Mouse (Mus musculus) limb, embryonic 13.5 days (tissue): Measurements from ENCODE around the gene Yipf3. TPM values are rescaled to one million over a fixed set of nuclear protein-coding genes. Genes with fewer than 3 reads are reported as not detected.

Source experiments
- ATAC-seq: fragments of 200-750 bp; cut with Nextera tagmentation; 2 replicates; pipeline ENCODE4 v1.8.0; 2017; ENCODE audit warnings: low read depth, moderate number of reproducible peaks, moderate TSS enrichment; ENCODE audit not compliant: low FRiP score
- H3K27ac ChIP-seq: fragments of 300-500 bp; sonication (generic); 2 replicates; pipeline ENCODE4 v1.5.1; 2015; ENCODE audit warnings: inconsistent platforms, mild to moderate bottlenecking, moderate library complexity
- H3K27me3 ChIP-seq: fragments of 300-500 bp; sonication (generic); 2 replicates; pipeline ENCODE4 v1.6.1; 2015; ENCODE audit warnings: mild to moderate bottlenecking, inconsistent platforms
- H3K36me3 ChIP-seq: fragments of 300-500 bp; sonication (generic); 2 replicates; pipeline ENCODE4 v1.6.1; 2015; ENCODE audit warnings: inconsistent platforms, mild to moderate bottlenecking, moderate library complexity
- H3K4me1 ChIP-seq: fragments of 300-500 bp; sonication (generic); 2 replicates; pipeline ENCODE4 v1.6.1; 2015; ENCODE audit warnings: inconsistent platforms
- H3K4me2 ChIP-seq: fragments of 300-500 bp; sonication (generic); replicated peaks from 2 replicates; pipeline ENCODE4 v1.6.1; 2015; ENCODE audit warnings: inconsistent platforms, mild to moderate bottlenecking, moderate library complexity
- H3K4me3 ChIP-seq: fragments of 300-500 bp; sonication (generic); 2 replicates; pipeline ENCODE4 v1.5.1; 2015; ENCODE audit warnings: moderate library complexity, mild to moderate bottlenecking, inconsistent platforms
- H3K9ac ChIP-seq: fragments of 300-500 bp; sonication (generic); 2 replicates; pipeline ENCODE4 v1.6.1; 2015; ENCODE audit warnings: mild to moderate bottlenecking, inconsistent platforms
- H3K9me3 ChIP-seq: fragments of 300-500 bp; sonication (generic); 2 replicates; pipeline ENCODE4 v1.6.1; 2016; ENCODE audit warnings: inconsistent platforms
- WGBS: fragments of 180-500 bp; shearing (Covaris S2); methylation state at CpG from one replicate; pipeline ENCODE4 v1.1.7; 2015; 5-methylcytosine and 5-hydroxymethylcytosine counted together
- polyA plus RNA-seq: library from polyadenylated mRNA; unstranded; fragments of >200 nt; fragmentation: Nextera tagmentation; extraction: Ambion mirVana; gene quantifications from 2 replicates; pipeline ENCODE4 v1.2.1, GENCODE M21; 2015

The Yipf3 gene
- polyA plus RNA-seq, result 104 and 110 TPM in 2 replicates

DNA sequence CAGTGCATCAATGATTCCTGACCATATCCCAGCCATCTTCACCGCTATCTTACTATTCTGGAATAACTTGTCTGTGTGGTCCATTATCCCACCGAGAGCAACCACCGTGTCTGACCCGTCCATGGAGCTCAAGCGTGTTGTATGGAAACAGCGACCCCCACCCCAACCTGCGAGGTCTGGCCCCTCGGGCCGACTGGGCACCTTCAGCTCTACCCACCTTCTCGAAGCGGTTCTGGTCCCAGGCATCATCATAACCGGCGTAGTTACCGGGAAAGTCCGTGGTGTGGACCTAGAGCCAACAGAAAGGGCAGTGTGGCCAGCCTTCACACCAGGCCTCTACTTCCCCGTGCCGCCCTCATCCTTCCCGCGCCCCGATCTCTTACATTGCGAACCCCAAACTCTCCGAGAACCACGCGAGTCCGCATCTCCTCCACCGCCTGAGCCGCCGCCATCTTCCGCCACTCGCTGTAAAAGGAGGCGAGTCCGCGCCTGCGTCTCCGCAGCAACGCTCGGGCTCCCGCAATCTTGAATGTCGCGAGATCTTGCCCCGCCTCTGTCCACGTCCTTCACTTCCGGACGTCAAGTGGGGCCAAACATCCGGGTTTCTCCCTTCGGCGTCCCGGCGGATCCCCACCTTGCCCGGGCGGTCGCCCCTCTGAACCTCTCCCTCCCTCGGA is at the start of gene Yipf3, which contains the start of gene Polr1c:
Gene Yipf3, plus strand, starts transcription at position 569 of the 677 bp plus-strand sequence.
Gene Polr1c, minus strand, starts transcription at position 543 of the 677 bp plus-strand sequence.
- ATAC-seq, result peak; percentile 92
- H3K36me3 ChIP-seq, result peaks cover 75% of the 10 kb centered on the region
- H3K27ac ChIP-seq, result peak within 1 kb of the TSS; percentile 70
- H3K27me3 ChIP-seq, result no peaks in the 10 kb centered on the region
- under 1% methylated on average over 53 of the region's 53 CpGs for WGBS
- no peaks in the 10 kb centered on the region for H3K9me3 ChIP-seq
- peaks cover 21% of the 10 kb centered on the region for H3K4me1 ChIP-seq
- peak within 1 kb of the TSS; percentile 97 for H3K9ac ChIP-seq
- peak within 1 kb of the TSS; percentile 98 for H3K4me3 ChIP-seq
- peak within 1 kb of the TSS; percentile 96 for H3K4me2 ChIP-seq

DNA sequence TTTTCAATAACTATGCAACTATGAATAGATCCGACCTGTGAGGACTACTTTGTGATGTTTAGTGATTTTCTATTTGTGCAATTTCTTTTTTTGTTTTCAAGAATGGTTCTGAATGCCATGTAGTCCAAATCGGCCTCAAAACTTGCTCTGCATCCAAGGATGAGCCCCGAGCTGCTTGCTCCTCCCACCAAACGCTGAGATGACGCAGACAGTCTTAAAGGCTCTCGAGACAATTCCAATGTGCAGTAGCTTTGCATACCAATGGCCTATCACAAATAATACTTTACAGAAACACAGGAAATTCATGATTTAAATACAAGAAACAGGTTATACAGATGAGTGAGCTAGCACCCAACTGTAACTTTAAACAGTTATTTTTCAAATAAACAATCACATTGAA is 46.7 kb upstream of the Yipf3 start:
- no peak for ATAC-seq
- H3K4me2 ChIP-seq, result peak overlapping the region; percentile 92
- no peaks in the 10 kb centered on the region for H3K9me3 ChIP-seq
- 71% methylated on average over 6 of the region's 6 CpGs for WGBS
- H3K9ac ChIP-seq, result peak overlapping the region; percentile 94
- H3K36me3 ChIP-seq, result peaks cover 48% of the 10 kb centered on the region
- H3K4me3 ChIP-seq, result peak overlapping the region; percentile 92
- no peaks in the 10 kb centered on the region for H3K27me3 ChIP-seq
- H3K27ac ChIP-seq, result no peak overlapping the region
- H3K4me1 ChIP-seq, result peaks cover 26% of the 10 kb centered on the region

DNA sequence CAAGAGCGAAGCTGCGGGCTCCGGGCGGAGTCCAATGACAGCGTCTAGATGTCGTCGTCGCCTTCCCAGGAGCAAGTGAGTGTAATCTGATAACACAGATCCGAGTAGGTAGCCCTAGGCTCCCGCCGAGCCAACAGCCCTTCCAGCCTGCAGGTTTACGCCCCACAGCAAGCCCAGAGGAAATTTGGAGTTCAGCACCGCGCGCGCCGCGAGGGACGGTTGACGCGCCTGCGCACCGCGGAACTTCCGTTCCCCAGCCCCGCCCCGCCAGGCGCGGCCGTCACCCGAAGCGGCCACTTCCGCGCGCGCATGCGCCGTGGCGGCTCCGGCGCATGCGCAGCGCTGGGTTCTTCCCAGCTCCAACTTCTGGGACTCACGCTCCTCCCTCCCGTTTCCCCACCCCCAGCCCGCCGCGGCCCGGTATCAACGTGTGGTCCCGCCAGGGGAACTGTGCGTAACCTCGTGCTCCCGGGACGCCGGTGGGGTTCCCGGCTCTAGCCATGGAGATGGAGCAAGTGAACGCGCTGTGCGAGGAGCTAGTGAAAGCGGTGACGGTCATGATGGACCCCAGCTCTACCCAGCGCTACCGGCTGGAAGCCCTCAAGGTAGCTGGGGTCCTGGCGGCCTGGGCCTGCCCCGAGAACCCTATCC is 45.3 kb upstream of the Yipf3 start, which contains the start of the genes Polh and Xpo5:
Gene Polh, minus strand, starts transcription at position 225 of the 651 bp plus-strand sequence.
Gene Xpo5, plus strand, starts transcription at position 362 of the 651 bp plus-strand sequence.
- Histone ChIP-seq H3K27ac (peak within 1 kb of the TSS; percentile 83), H3K4me3 (peak within 1 kb of the TSS; percentile 92), H3K4me1 (peaks cover 26% of the 10 kb centered on the region), H3K9ac (peak within 1 kb of the TSS; percentile 94), H3K4me2 (peak within 1 kb of the TSS; percentile 92), H3K27me3 (no peaks in the 10 kb centered on the region), H3K36me3 (peaks cover 48% of the 10 kb centered on the region), H3K9me3 (no peaks in the 10 kb centered on the region)
- WGBS, result under 1% methylated on average over 66 of the region's 66 CpGs
- peak; percentile 95 for ATAC-seq

DNA sequence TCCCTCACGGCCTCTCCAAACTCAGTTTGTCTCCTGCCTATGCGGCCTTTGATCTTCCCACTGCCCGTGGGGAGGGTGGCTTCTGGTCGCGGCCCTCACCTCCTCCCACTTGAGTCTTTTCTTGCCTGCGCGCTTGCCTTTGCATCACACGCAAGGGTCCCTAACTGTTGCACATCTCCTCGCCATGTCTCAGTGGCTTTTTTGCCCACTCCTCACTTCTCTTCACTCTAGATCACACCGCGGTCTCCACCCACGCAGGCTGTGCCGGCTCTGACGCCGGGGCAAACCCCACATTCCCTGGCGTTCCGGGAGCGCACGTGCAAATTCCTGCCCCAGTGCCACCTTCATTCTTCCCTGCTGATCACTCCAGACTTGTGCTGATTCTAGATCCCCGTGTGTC is 44.8 kb upstream of the Yipf3 start:
- ATAC-seq, result no peak; the same call in 1 of the 2 replicates
- Histone ChIP-seq H3K4me1 (peaks cover 26% of the 10 kb centered on the region), H3K9me3 (no peaks in the 10 kb centered on the region), H3K27ac (peak overlapping the region; percentile 83), H3K27me3 (no peaks in the 10 kb centered on the region), H3K36me3 (peaks cover 48% of the 10 kb centered on the region), H3K4me2 (peak overlapping the region; percentile 92), H3K4me3 (peak overlapping the region; percentile 92), H3K9ac (peak overlapping the region; percentile 94)
- WGBS, result under 1% methylated on average over 20 of the region's 20 CpGs

DNA sequence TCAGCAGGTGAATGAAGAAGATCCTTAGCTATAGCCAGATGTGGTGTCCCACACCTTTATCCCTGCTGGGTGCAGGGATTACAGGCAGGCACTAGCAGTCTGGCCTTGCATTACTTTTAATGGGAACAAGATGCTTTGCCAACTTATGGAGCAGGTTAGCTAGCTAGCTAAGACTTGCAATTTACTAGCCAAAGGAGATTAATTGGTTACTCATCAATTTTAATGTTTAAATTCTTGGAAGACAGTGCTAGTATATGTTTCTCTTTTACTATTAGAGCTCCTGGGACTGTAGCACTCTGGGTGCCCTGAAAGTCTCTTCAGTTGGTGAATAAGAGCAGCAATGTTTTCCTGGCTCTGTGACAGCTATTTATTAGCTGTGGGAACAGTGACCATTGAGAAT is 41.2 kb upstream of the Yipf3 start:
- peaks cover 68% of the 10 kb centered on the region for H3K36me3 ChIP-seq
- no peak overlapping the region for H3K4me3 ChIP-seq
- peaks cover 16% of the 10 kb centered on the region for H3K4me1 ChIP-seq

DNA sequence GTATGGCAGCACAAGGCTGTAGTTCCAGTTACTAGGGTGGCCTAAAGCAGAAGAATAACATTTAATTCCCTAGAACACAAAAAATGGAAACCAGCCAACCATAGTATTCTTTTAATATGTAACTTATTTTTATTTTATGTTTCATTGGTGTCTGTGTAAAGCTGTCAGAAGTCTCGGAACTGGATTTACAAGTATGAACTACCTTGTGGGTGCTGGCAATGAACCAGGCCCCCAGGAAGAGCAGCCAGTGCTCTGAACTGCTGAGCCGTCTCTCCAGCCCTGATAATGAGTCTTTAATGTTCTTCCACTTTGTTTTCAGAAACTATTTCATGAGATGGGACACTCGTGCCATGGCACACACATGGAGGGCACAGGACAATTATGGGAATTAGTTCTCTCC is 37.3 kb upstream of the Yipf3 start:
- Histone ChIP-seq H3K36me3 (peaks cover 95% of the 10 kb centered on the region), H3K27ac (no peak overlapping the region), H3K9me3 (no peaks in the 10 kb centered on the region), H3K27me3 (no peaks in the 10 kb centered on the region), H3K4me2 (no peak overlapping the region), H3K4me1 (no peaks in the 10 kb centered on the region), H3K4me3 (no peak overlapping the region), H3K9ac (no peak overlapping the region)
- 93% methylated on average over 3 of the region's 3 CpGs for WGBS
- no peak for ATAC-seq

More for the DNA sequence above, 41.2 kb upstream of the Yipf3 start:
- no peaks in the 10 kb centered on the region for H3K9me3 ChIP-seq
- ATAC-seq, result no peak
- H3K27me3 ChIP-seq, result no peaks in the 10 kb centered on the region
- no peak overlapping the region for H3K9ac ChIP-seq
- H3K4me2 ChIP-seq, result no peak overlapping the region
- no peak overlapping the region for H3K27ac ChIP-seq

DNA sequence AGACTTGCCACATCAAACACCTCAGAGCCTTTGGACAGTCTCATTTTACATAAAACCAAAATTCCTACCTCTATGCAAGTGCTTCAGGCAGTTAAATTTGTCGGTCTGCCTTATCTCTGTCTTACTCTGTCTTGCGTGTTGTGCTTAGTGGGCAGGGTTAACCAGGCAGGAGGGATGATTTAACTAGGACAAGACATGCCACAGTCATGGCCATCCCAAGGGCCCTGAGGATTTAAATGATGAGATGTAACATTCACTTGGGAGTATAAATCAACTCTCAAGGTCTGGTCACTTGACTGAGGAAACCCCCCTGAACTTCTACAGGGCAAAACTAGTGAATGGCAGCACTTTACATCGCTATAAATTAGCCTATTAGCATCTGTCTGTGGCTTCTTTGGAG is 26.3 kb upstream of the Yipf3 start:
- Histone ChIP-seq H3K36me3 (peaks cover 100% of the 10 kb centered on the region), H3K27me3 (no peaks in the 10 kb centered on the region), H3K4me1 (no peaks in the 10 kb centered on the region), H3K9ac (no peak overlapping the region), H3K9me3 (no peaks in the 10 kb centered on the region), H3K4me2 (no peak overlapping the region), H3K27ac (no peak overlapping the region), H3K4me3 (no peak overlapping the region)
- no peak for ATAC-seq
- WGBS, result 89% methylated on average over 3 of the region's 3 CpGs

DNA sequence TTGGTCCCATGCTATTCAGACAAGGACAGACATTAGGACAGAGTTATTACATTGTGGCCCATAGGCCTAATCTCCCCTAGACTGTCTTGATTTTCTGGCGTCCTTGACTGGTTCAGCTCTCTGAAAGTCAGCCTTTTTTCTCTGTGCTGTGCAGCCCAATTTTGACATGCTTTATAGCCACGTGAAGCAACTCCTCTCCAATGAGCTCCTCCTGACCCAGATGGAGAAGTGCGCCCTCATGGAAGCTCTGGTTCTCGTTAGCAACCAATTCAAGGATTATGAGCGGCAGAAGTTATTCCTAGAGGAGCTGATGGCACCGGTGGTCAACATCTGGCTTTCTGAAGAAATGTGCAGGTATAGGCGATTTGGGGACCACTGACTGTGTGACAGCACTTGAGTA is 20.3 kb upstream of the Yipf3 start:
- WGBS, result 45% methylated on average over 7 of the region's 7 CpGs
- H3K4me1 ChIP-seq, result no peaks in the 10 kb centered on the region
- ATAC-seq, result no peak

DNA sequence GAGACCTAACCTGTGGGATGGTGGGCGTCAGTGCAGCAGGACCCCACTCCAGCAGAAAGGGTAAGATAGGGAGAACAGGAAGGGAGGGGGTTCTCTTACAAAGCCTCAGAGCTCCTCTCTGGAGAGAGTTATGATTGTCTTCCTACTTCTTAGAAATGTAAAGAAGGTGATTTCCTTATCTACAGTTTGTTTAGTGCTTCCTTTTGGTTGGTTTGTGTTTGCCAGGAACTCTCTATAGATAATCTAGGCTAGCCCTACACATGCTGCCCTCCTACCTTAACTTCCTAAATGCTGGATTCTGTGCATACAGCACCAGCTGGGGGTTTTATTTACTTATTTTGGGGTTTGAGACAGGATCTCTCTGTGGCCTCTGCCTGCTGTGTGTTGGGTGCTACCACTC is 11.8 kb upstream of the Yipf3 start:
- peaks cover 90% of the 10 kb centered on the region for H3K36me3 ChIP-seq
- 77% methylated on average over 1 of the region's 1 CpGs for WGBS
- H3K4me1 ChIP-seq, result no peaks in the 10 kb centered on the region
- H3K9me3 ChIP-seq, result no peaks in the 10 kb centered on the region
- H3K4me2 ChIP-seq, result no peak overlapping the region
- H3K9ac ChIP-seq, result no peak overlapping the region
- no peak overlapping the region for H3K4me3 ChIP-seq
- no peak for ATAC-seq
- no peak overlapping the region for H3K27ac ChIP-seq
- no peaks in the 10 kb centered on the region for H3K27me3 ChIP-seq

More for the DNA sequence above, 20.3 kb upstream of the Yipf3 start:
- H3K27ac ChIP-seq, result no peak overlapping the region
- no peak overlapping the region for H3K4me2 ChIP-seq
- peaks cover 99% of the 10 kb centered on the region for H3K36me3 ChIP-seq
- no peak overlapping the region for H3K9ac ChIP-seq
- no peaks in the 10 kb centered on the region for H3K27me3 ChIP-seq
- H3K9me3 ChIP-seq, result no peaks in the 10 kb centered on the region
- no peak overlapping the region for H3K4me3 ChIP-seq

DNA sequence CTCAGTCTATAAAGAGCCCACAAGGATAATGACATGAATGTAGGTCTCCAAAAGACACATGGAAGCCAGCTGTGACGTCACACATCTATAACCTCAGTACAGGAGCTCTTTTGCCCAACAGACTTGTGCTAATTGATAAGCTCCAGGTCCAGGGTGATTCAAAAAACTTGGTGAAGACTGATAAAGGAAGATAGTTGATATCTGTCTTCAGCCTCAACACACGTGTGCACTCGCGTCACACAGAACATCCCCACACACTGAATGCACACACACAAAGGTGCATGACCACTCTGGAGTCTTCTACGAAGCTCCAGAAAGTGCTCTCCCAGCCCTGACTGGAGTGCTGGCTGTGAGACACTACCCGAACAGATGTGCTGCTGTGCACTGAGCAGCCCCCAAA is 10.8 kb upstream of the Yipf3 start:
- H3K27me3 ChIP-seq, result no peaks in the 10 kb centered on the region
- no peak overlapping the region for H3K27ac ChIP-seq
- H3K4me1 ChIP-seq, result no peaks in the 10 kb centered on the region
- peaks cover 91% of the 10 kb centered on the region for H3K36me3 ChIP-seq
- no peaks in the 10 kb centered on the region for H3K9me3 ChIP-seq
- H3K9ac ChIP-seq, result no peak overlapping the region
- ATAC-seq, result no peak
- whole genome bisulfite sequencing, result 89% methylated on average over 6 of the region's 6 CpGs
- no peak overlapping the region for H3K4me3 ChIP-seq
- no peak overlapping the region for H3K4me2 ChIP-seq

DNA sequence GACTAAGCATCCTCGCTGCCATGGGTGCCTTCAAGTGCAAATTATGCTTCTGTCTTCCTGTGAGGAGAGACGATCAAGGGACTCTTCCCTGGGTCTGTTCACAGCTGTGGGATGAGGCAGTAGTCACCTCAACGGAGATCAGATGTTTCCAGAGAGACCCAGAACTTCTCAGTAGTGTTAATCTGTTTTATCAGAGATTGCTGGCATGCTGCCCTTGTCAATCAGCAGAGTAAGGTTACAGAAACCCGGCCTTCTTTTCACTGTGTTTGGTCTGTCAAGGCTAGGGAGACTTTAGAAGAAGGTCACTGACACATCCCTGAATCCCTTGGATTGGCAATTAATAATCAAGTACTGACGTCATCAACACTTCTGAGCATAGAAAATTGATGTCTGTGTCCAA is 10.4 kb upstream of the Yipf3 start:
- Histone ChIP-seq H3K36me3 (peaks cover 91% of the 10 kb centered on the region), H3K27ac (no peak overlapping the region), H3K4me3 (no peak overlapping the region), H3K27me3 (no peaks in the 10 kb centered on the region), H3K4me2 (no peak overlapping the region), H3K4me1 (no peaks in the 10 kb centered on the region), H3K9me3 (no peaks in the 10 kb centered on the region), H3K9ac (no peak overlapping the region)
- ATAC-seq, result no peak
- 83% methylated on average over 5 of the region's 5 CpGs for WGBS

DNA sequence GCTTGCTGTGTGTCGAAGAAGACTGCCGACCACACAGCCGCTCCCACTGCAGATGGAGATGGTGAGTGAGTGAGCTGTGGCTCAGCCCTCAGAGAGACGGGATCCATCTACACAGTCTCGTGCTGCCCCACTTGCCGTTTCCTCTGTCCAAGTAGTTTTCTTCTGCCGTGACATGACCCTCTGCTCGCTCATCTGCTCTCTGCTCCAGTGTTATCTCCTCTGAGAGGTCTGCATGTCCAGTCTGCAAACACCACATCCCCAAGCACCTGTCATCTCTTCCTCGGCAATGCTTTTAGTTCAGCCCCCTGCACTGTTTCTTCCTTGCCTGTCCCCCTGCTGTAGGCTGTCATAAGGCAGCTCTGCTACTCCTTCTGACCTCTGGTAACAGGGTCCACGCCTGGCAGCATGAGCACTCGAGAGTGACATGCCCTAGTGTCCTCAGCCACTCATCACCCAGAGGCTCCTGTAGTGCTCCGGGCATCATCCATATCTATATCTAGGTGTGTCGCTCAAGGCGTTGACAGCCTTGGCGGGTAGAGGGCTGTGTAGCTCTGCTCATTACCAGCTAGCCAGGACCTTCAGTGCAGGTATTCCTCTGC is 8.3 kb upstream of the Yipf3 start:
- Histone ChIP-seq H3K27me3 (no peaks in the 10 kb centered on the region), H3K9me3 (no peaks in the 10 kb centered on the region), H3K4me2 (no peak overlapping the region), H3K9ac (no peak overlapping the region), H3K4me3 (no peak overlapping the region), H3K4me1 (no peaks in the 10 kb centered on the region), H3K36me3 (peaks cover 92% of the 10 kb centered on the region), H3K27ac (no peak overlapping the region)
- WGBS, result 94% methylated on average over 15 of the region's 15 CpGs
- no peak for ATAC-seq
